ENCODE assay signal across 33 mouse cellular contexts in the genomic region with DNA sequence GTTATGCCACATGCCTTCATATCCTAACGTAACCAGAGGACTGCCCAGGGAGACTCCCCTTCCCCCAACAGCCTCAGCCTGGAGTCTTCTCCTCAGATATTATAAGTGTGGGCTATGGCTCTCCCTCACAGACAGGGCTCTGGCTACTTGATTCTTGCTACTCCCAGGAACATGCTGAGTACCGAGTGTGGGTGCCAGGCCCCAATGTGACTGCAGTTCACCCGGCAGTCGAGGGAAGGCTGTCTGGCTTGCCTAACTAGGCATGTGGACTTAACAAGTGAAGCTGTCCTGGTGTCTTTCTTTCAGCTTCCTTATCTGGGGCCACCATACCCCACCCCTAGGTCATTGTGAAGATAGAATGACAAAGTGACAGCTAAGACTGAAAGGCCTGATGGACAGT. TPM values are rescaled to one million over a fixed set of nuclear protein-coding genes. Genes with fewer than 3 reads are reported as not detected.
DNase-seq lines count a peak whose midpoint lies in the region; ATAC-seq and TF ChIP-seq lines count a peak whose summit lies in the region.
"Had no signal": no experiment of that assay in that cellular context is flagged by ENCODE, and none has a peak within 500 bp of the region (broad histone marks: within the 10 kb centered on the region; RNA-seq: fewer than 3 reads in every experiment).

No protein-coding gene starts in this region.

- H3K4me3 ChIP-seq in liver, postnatal 0 days (ENCODE audit: low read depth, low read length) = no peak overlapping the region
- H3K4me3 ChIP-seq: embryonic facial prominence, embryonic 12.5 days; embryonic facial prominence, embryonic 15.5 days; forebrain, embryonic 12.5 days; forebrain, embryonic 15.5 days; heart, embryonic 13.5 days; hindbrain, embryonic 13.5 days had no signal

- WGBS in liver, postnatal 0 days (ENCODE audit: insufficient replicate concordance) = 68% methylated on average over 4 of the region's 4 CpGs

- no peaks in the 10 kb centered on the region for H3K9me3 ChIP-seq in liver, postnatal 0 days (ENCODE audit: low read length)
- H3K9me3 ChIP-seq: embryonic facial prominence, embryonic 12.5 days; embryonic facial prominence, embryonic 15.5 days; forebrain, embryonic 12.5 days; forebrain, embryonic 15.5 days; heart, embryonic 13.5 days; hindbrain, embryonic 13.5 days had no signal

- H3K27ac ChIP-seq in liver, postnatal 0 days (ENCODE audit: low read depth) = no peak overlapping the region
- H3K27ac ChIP-seq: embryonic facial prominence, embryonic 12.5 days; embryonic facial prominence, embryonic 15.5 days; forebrain, embryonic 12.5 days; forebrain, embryonic 15.5 days; heart, embryonic 13.5 days; hindbrain, embryonic 13.5 days; hindbrain, postnatal 0 days had no signal

- no peak overlapping the region for H3K9ac ChIP-seq in liver, postnatal 0 days (replicated peaks)
- H3K9ac ChIP-seq: embryonic facial prominence, embryonic 12.5 days; embryonic facial prominence, embryonic 15.5 days; forebrain, embryonic 12.5 days; forebrain, embryonic 15.5 days; heart, embryonic 13.5 days; hindbrain, embryonic 13.5 days had no signal

- DNase-seq in heart, adult 11 months = peak; percentile 80
- DNase-seq in heart, adult 18-20 months = no peak
- DNase-seq in liver, postnatal 0 days = peak; percentile 10
- DNase-seq in liver = no peak
- DNase-seq in thymus, postnatal 4 days = peak; percentile 3
- no peak for DNase-seq in thymus, postnatal 14 days
- no peak for DNase-seq in lung, adult 18-20 months
- DNase-seq: adrenal gland, postnatal 10 days; cerebellum, adult 11 months; cerebellum, adult 2 months; cerebellum, adult 9-11 months; gastrocnemius, postnatal 10 days; gastrocnemius, postnatal 36 days; heart, postnatal 14 days had no signal

- no peaks in the 10 kb centered on the region for H3K27me3 ChIP-seq in liver, postnatal 0 days (ENCODE audit: insufficient read depth, low read length)
- H3K27me3 ChIP-seq: embryonic facial prominence, embryonic 15.5 days; forebrain, embryonic 15.5 days had no signal

- TF ChIP-seq EP300 in liver, postnatal 0 days (IDR thresholded peaks at IDR 0.05; ENCODE audit: low read depth) = no peak

- TF ChIP-seq CTCF in liver, postnatal 0 days (IDR thresholded peaks at IDR 0.05; ENCODE audit: low read depth) = no peak

- ATAC-seq in liver, postnatal 0 days = no peak
- ATAC-seq: activated CD4-positive, CD25-positive, alpha-beta regulatory T cell, adult 4 months; CD4-positive, CD25-positive, alpha-beta regulatory T cell, adult 4 months; forebrain, embryonic 15.5 days; hindbrain, postnatal 0 days; inflammation-experienced regulatory T-cells, adult 6 months; intestine, embryonic 16.5 days had no signal

- no peak overlapping the region for H3K4me2 ChIP-seq in liver, postnatal 0 days (ENCODE audit: low read depth, low read length)
- H3K4me2 ChIP-seq: embryonic facial prominence, embryonic 12.5 days; embryonic facial prominence, embryonic 15.5 days; forebrain, embryonic 12.5 days; forebrain, embryonic 15.5 days; heart, embryonic 13.5 days; hindbrain, embryonic 13.5 days had no signal

- H3K36me3 ChIP-seq in liver, postnatal 0 days (replicated peaks; ENCODE audit: insufficient read depth, low read length) = peaks cover 7% of the 10 kb centered on the region; the same call in 1 of the 2 replicates

- H3K4me1 ChIP-seq in liver, postnatal 0 days (ENCODE audit: insufficient read depth) = peaks cover 27% of the 10 kb centered on the region

RNA-seq across cellular contexts. Expression of a gene that starts 1.9 kb away (rescaled TPM):
- 100 to 1,000 TPM; 229 to 251 TPM for total RNA-seq in heart, adult 18-20 months (2021)
- 222 and 225 TPM in 2 replicates for polyA plus RNA-seq in liver, postnatal 0 days (2015; fragmentation: Nextera tagmentation; extraction: Ambion mirVana)

RNA-seq across cellular contexts. Expression of a gene that starts 5.0 kb away (rescaled TPM):
- total RNA-seq in heart, adult 18-20 months (2021) = not detected
- 0.16 TPM in 1 of 2 replicates, not detected in the other for polyA plus RNA-seq in liver, postnatal 0 days (2015; fragmentation: Nextera tagmentation; extraction: Ambion mirVana)
- total RNA-seq: adrenal gland, adult 18-20 months; adrenal gland, postnatal 10 days; gastrocnemius, adult 18-20 months; gastrocnemius, postnatal 36 days; heart, postnatal 14 days; hindbrain, postnatal 0 days had no signal
- polyA plus RNA-seq: C2C12; forebrain, embryonic 15.5 days; heart, embryonic 13.5 days; intestine, embryonic 16.5 days had no signal

RNA-seq across cellular contexts. Expression of a gene that starts 26.1 kb away (rescaled TPM):
- not detected for total RNA-seq in heart, adult 18-20 months (2021)
- polyA plus RNA-seq in liver, postnatal 0 days (2015; fragmentation: Nextera tagmentation; extraction: Ambion mirVana) = not detected in 2 replicates
- total RNA-seq: adrenal gland, adult 18-20 months; adrenal gland, postnatal 10 days; adrenal gland, postnatal 4 days; common myeloid progenitor, adult 5-6 weeks; gastrocnemius, adult 18-20 months; gastrocnemius, postnatal 10 days; gastrocnemius, postnatal 36 days; granulocyte monocyte progenitor cell, adult 5-6 weeks; heart, postnatal 14 days; hematopoietic stem cell, adult 5-6 weeks; hindbrain, postnatal 0 days had no signal
- polyA plus RNA-seq: activated CD4-positive, CD25-positive, alpha-beta regulatory T cell, adult 4 months; C2C12; CD4-positive, CD25-positive, alpha-beta regulatory T cell, adult 4 months; cerebellum, adult 2 months; embryonic facial prominence, embryonic 12.5 days; forebrain, embryonic 12.5 days; forebrain, embryonic 15.5 days; heart, embryonic 13.5 days; heart, embryonic 16.5 days; hindbrain, embryonic 13.5 days; hindbrain, postnatal 0 days; inflammation-experienced regulatory T-cells, adult 6 months; intestine, embryonic 16.5 days had no signal

RNA-seq across cellular contexts. Expression of a gene that starts 38.1 kb away (rescaled TPM):
- total RNA-seq in heart, adult 18-20 months (2021) = not detected
- not detected in 2 replicates for polyA plus RNA-seq in liver, postnatal 0 days (2015; fragmentation: Nextera tagmentation; extraction: Ambion mirVana)
- total RNA-seq: adrenal gland, adult 18-20 months; adrenal gland, postnatal 10 days; adrenal gland, postnatal 4 days; common myeloid progenitor, adult 5-6 weeks; gastrocnemius, adult 18-20 months; gastrocnemius, postnatal 10 days; gastrocnemius, postnatal 36 days; granulocyte monocyte progenitor cell, adult 5-6 weeks; heart, postnatal 14 days; hematopoietic stem cell, adult 5-6 weeks; hindbrain, postnatal 0 days had no signal
- polyA plus RNA-seq: activated CD4-positive, CD25-positive, alpha-beta regulatory T cell, adult 4 months; C2C12; CD4-positive, CD25-positive, alpha-beta regulatory T cell, adult 4 months; cerebellum, adult 2 months; embryonic facial prominence, embryonic 12.5 days; embryonic facial prominence, embryonic 15.5 days; forebrain, embryonic 12.5 days; forebrain, embryonic 15.5 days; heart, embryonic 13.5 days; heart, embryonic 16.5 days; hindbrain, embryonic 13.5 days; hindbrain, postnatal 0 days; inflammation-experienced regulatory T-cells, adult 6 months; intestine, embryonic 16.5 days had no signal

RNA-seq across cellular contexts. Expression of a gene that starts 49.5 kb away (rescaled TPM):
- total RNA-seq in heart, adult 18-20 months (2021) = not detected
- polyA plus RNA-seq in liver, postnatal 0 days (2015; fragmentation: Nextera tagmentation; extraction: Ambion mirVana) = not detected in 2 replicates
- total RNA-seq: adrenal gland, adult 18-20 months; adrenal gland, postnatal 10 days; adrenal gland, postnatal 4 days; common myeloid progenitor, adult 5-6 weeks; gastrocnemius, adult 18-20 months; gastrocnemius, postnatal 10 days; gastrocnemius, postnatal 36 days; granulocyte monocyte progenitor cell, adult 5-6 weeks; heart, postnatal 14 days; hematopoietic stem cell, adult 5-6 weeks; hindbrain, postnatal 0 days had no signal
- polyA plus RNA-seq: activated CD4-positive, CD25-positive, alpha-beta regulatory T cell, adult 4 months; C2C12; CD4-positive, CD25-positive, alpha-beta regulatory T cell, adult 4 months; cerebellum, adult 2 months; embryonic facial prominence, embryonic 12.5 days; embryonic facial prominence, embryonic 15.5 days; forebrain, embryonic 12.5 days; forebrain, embryonic 15.5 days; heart, embryonic 13.5 days; heart, embryonic 16.5 days; hindbrain, embryonic 13.5 days; hindbrain, postnatal 0 days; inflammation-experienced regulatory T-cells, adult 6 months; intestine, embryonic 16.5 days had no signal

Comparison
In these comparisons a context has a peak if more than half of its experiments do, and no peak if none do; other contexts are left out.
1. DNase-seq: peak in heart, adult 11 months (single experiment), liver, postnatal 0 days (single experiment) and thymus, postnatal 4 days (single experiment); none in heart, adult 18-20 months (0 of 2), liver (single experiment), thymus, postnatal 14 days (single experiment) and lung, adult 18-20 months (0 of 2).